Mouse (Mus musculus) small intestine, adult 2 months (tissue): Measurements from ENCODE around the gene Nhlrc4. TPM values are rescaled to one million over a fixed set of nuclear protein-coding genes. Genes with fewer than 3 reads are reported as not detected.

Experiments used
- H3K27ac ChIP-seq: fragments of 200-500 bp; 2 replicates; pipeline ENCODE4 v1.5.1; 2012; ENCODE audit warnings: low read depth, low read length, control low read depth, inconsistent platforms; ENCODE audit not compliant: insufficient read depth
- H3K27me3 ChIP-seq: fragments of 200-500 bp; 2 replicates; pipeline ENCODE4 v1.6.1; 2012; ENCODE audit warnings: mild to moderate bottlenecking, moderate library complexity, low read length, inconsistent platforms; ENCODE audit not compliant: control insufficient read depth, insufficient read depth
- H3K36me3 ChIP-seq: fragments of 200-500 bp; 2 replicates; pipeline ENCODE4 v1.6.1; 2012; ENCODE audit warnings: mild to moderate bottlenecking, low read length, control low read depth, inconsistent platforms; ENCODE audit not compliant: control insufficient read depth, insufficient read depth
- H3K4me1 ChIP-seq: fragments of 200-500 bp; 2 replicates; pipeline ENCODE4 v1.6.1; 2012; ENCODE audit warnings: low read length, inconsistent platforms, mixed read lengths; ENCODE audit not compliant: control insufficient read depth, insufficient read depth, insufficient read length
- H3K4me3 ChIP-seq: fragments of 200-500 bp; 2 replicates; pipeline ENCODE4 v1.5.1; 2012; ENCODE audit warnings: low read depth, mild to moderate bottlenecking, control low read depth, inconsistent platforms, low read length, moderate library complexity
- CTCF ChIP-seq: fragments of 200-500 bp; IDR thresholded peaks from 2 replicates; pipeline ENCODE4 v1.5.1; 2012; ENCODE audit warnings: low read depth, mild to moderate bottlenecking, control low read depth, inconsistent platforms, low read length, moderate library complexity, mixed read lengths; ENCODE audit not compliant: insufficient replicate concordance, insufficient read length; ENCODE audit errors: extremely low read depth
- POLR2A ChIP-seq: fragments of 200-500 bp; IDR thresholded peaks from 2 replicates; pipeline ENCODE4 v1.6.1; 2012; ENCODE audit warnings: low read depth, mild to moderate bottlenecking, control low read depth, inconsistent platforms, low read length, moderate library complexity
- WGBS: fragments of 180-500 bp; shearing (Covaris S2); methylation state at CpG from one replicate; pipeline ENCODE4 v1.1.7; 2018; 5-methylcytosine and 5-hydroxymethylcytosine counted together
- polyA plus RNA-seq: library from polyadenylated mRNA; depleted of rRNA; stranded (reverse); fragments of >200 nt; gene quantifications from 2 replicates; pipeline ENCODE4 v1.2.3, GENCODE M21; 2012

Nhlrc4 gene
- polyA plus RNA-seq, 1 experiment = not detected

DNA sequence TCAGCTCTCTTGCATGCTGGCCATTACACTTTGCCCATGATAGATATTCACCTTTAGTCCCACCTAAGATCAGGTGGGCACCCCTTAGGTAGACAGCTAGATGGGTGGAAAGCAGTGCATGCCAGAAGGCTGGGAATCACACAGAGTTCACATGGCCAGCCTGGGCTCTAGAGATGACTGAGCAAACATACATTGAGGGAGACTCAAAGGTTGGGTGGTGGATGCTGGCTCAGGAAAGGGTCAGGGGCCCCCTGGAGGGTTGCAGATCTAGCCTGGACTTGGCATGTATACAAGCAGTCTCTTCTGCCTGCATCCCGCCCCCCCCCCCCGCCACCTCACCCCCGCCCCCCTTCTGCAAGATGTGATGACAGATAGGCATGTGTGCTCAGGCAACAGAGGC lies 5.9 kb upstream of the Nhlrc4 start:
- Histone ChIP-seq H3K4me1 (no peaks in the 10 kb centered on the region; the same call in 1 of the 2 replicates), H3K36me3 (no peaks in the 10 kb centered on the region), H3K4me3 (no peak overlapping the region), H3K27me3 (peaks cover 16% of the 10 kb centered on the region), H3K27ac (no peak overlapping the region)
- 7% methylated on average over 3 of the region's 3 CpGs for WGBS
- TF ChIP-seq POLR2A (no peak), CTCF (no peak)

GRCm38 (mm10) chr17:25949981-25950380 lies 5.2 kb upstream of the Nhlrc4 start:
- Histone ChIP-seq H3K27ac (no peak overlapping the region), H3K4me3 (no peak overlapping the region), H3K36me3 (no peaks in the 10 kb centered on the region), H3K4me1 (no peaks in the 10 kb centered on the region; the same call in 1 of the 2 replicates), H3K27me3 (peaks cover 16% of the 10 kb centered on the region)
- TF ChIP-seq POLR2A (no peak), CTCF (no peak)
- WGBS = 67% methylated on average over 5 of the region's 5 CpGs

GRCm38 (mm10) chr17:25948051-25948450 lies 3.3 kb upstream of the Nhlrc4 start:
- TF ChIP-seq POLR2A (no peak), CTCF (no peak)
- no peak overlapping the region for H3K27ac ChIP-seq
- H3K4me3 ChIP-seq = no peak overlapping the region
- no peaks in the 10 kb centered on the region for H3K36me3 ChIP-seq
- H3K4me1 ChIP-seq = peaks cover 3% of the 10 kb centered on the region
- WGBS = 82% methylated on average over 8 of the region's 8 CpGs
- peaks cover 16% of the 10 kb centered on the region for H3K27me3 ChIP-seq

GRCm38 (mm10) chr17:25947576-25947975 lies 2.8 kb upstream of the Nhlrc4 start:
- H3K36me3 ChIP-seq = no peaks in the 10 kb centered on the region
- H3K4me3 ChIP-seq = no peak overlapping the region
- no peak overlapping the region for H3K27ac ChIP-seq
- H3K4me1 ChIP-seq = peaks cover 8% of the 10 kb centered on the region
- peaks cover 16% of the 10 kb centered on the region for H3K27me3 ChIP-seq
- no peak for TF ChIP-seq CTCF
- no peak for TF ChIP-seq POLR2A
- 87% methylated on average over 4 of the region's 4 CpGs for WGBS

DNA sequence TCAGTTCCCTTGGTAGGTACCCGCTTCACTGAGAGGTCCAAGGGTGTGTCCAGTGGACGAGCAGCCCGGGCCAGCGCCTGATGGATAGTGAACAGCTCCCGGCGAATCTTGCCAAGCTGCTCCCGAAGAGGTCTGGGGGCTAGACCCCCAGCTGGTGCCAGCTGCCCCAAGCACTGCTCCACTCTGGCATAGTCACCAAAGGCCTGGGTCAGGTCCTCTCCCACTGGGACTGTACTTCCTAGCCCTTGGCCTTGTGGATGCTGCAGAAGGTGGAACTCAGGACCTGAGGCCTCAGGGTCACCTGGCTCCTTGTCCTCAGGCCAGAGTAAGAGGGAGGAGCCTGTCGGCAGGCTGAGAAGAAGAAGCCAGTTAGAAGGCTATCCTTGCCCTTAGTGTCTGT lies 2.1 kb upstream of the Nhlrc4 start:
- Histone ChIP-seq H3K27ac (no peak overlapping the region), H3K36me3 (no peaks in the 10 kb centered on the region), H3K27me3 (peaks cover 11% of the 10 kb centered on the region), H3K4me3 (no peak overlapping the region), H3K4me1 (peaks cover 12% of the 10 kb centered on the region)
- WGBS = 81% methylated on average over 8 of the region's 8 CpGs
- TF ChIP-seq CTCF (no peak), POLR2A (no peak)

- WGBS = 83% methylated on average over 7 of the region's 7 CpGs
- Histone ChIP-seq H3K4me3 (no peak overlapping the region), H3K4me1 (peaks cover 12% of the 10 kb centered on the region), H3K27me3 (peaks cover 6% of the 10 kb centered on the region), H3K36me3 (no peaks in the 10 kb centered on the region), H3K27ac (no peak overlapping the region)
- TF ChIP-seq CTCF (no peak), POLR2A (no peak)
These were observed 1.6 kb upstream of the Nhlrc4 start for GRCm38 (mm10) chr17:25946349-25946748.

- WGBS = 72% methylated on average over 9 of the region's 9 CpGs
- peaks cover 15% of the 10 kb centered on the region for H3K4me1 ChIP-seq
- no peak overlapping the region for H3K4me3 ChIP-seq
- TF ChIP-seq POLR2A = no peak
- no peak for TF ChIP-seq CTCF
- H3K27ac ChIP-seq = no peak overlapping the region
- H3K27me3 ChIP-seq = no peaks in the 10 kb centered on the region; the same call in 1 of the 2 replicates
- no peaks in the 10 kb centered on the region for H3K36me3 ChIP-seq
These were observed 875 bp upstream of the Nhlrc4 start for GRCm38 (mm10) chr17:25945517-25946155.
